Mouse (Mus musculus) embryo, embryonic 11.5 days (tissue): ENCODE measurements around the gene Gm37240.

Experiments
- DNase-seq: peaks from one replicate; pipeline ENCODE4 v3.0.0-alpha.2; 2012; ENCODE audit warnings: low read depth, low spot score

Gm37240 gene

GRCm38 (mm10) chr3:85284483-85284882, 602.8 kb downstream of the Gm37240 start:
- DNase-seq = no peak

DNA sequence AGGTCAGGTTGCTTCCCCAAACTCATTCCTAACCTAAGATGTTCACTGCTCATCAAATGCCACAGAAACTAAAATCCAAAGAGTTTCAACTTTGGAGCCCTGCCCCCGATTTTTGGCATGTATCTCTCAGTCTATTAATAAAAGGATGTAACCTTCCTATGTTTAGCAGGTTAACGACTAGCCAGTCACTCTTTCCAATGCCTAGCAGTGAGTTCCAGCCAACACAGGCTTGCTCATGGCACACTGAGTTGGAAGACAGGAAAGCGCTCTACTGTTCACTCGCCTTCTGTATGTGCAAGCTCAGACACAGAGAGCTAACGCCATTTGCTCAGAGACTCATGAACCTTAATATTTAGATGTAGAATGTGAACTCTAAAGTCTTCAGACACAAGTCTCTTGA, 604.5 kb downstream of the Gm37240 start:
- no peak for DNase-seq

- peak; percentile 5 for DNase-seq
These were observed 612.2 kb downstream of the Gm37240 start for GRCm38 (mm10) chr3:85275075-85275474.

- no peak for DNase-seq
These were observed 615.8 kb downstream of the Gm37240 start for GRCm38 (mm10) chr3:85271491-85271890.

DNA sequence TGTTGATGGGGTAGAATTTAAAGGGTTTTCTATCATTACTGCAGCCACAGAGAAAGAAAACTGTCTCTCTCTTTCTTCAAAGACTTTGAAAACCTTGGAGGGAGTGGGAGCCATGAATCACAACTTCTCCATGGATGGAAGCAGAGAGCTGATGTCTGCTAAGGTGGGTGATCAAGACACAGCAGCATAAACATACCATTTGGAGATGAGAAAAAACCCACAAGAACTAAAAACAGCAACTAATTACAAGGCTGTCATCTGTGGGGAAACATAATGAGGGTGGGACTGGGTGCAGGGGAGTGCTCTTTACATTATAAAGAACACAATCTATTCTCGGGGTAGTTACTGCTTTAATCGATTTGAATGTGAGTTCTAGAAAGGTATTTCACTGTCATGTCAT, 622.4 kb downstream of the Gm37240 start:
- no peak for DNase-seq

GRCm38 (mm10) chr3:85264546-85264945, 622.8 kb downstream of the Gm37240 start:
- no peak for DNase-seq

- no peak for DNase-seq
These were observed 632.8 kb downstream of the Gm37240 start for GRCm38 (mm10) chr3:85254526-85254925.

GRCm38 (mm10) chr3:85251631-85252030, 635.7 kb downstream of the Gm37240 start:
- no peak for DNase-seq

DNA sequence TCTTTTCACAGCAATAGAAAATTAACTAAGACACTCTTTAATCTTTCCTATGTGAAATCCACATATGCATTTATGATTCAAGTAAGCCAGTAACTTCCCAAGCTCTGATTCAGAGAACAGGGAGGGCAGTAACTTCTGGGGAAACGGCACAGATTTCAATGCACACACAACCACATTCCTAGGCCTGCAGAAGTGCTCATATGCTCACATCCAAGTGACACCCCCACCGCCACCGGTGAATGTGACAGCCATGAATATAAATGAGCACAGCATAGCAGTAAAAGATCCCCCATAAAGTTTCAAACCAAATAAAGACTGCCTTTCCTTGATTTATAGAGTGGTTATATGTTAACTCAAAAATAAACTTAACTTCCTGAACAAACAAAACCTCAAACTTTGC, 641.2 kb downstream of the Gm37240 start:
- DNase-seq = no peak

DNA sequence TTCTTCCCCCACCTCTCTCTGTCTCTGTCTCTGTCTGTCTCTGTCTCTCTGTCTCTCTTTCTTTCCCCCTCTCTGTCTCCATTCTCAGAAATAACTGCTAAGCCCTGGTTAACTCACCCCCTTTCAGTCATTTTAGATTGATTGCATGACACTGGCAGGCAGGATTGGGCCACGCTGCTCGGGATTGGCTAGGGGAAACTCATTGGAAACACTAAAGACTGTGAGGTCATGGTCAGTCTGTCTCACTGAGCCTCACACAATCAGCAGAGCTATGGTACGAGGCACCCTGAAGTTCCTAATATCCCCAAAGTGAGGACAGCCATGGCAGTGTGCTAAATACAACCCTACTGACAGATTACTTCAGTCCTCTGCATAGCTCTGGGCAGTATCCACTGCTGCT, 650.8 kb downstream of the Gm37240 start:
- DNase-seq = no peak

DNA sequence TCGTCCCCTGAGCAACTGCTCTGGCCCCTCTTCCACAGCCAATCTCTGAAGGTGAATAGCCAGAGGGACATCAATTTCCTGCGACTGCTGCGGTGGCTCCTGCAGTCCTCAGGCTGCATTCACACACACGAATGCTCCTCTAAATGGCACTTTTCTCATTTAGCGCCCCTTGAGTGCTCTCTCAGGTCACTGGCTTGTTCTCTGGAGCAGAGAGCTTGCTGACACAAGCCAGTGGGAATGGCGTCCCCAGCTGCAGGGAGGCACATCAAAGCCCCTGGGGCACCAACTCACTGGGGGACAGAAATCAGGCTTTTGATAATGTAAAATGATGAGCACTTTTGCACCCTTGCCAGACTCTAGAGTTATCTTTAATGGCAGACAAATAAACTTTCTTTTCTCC, 654.5 kb downstream of the Gm37240 start:
- no peak for DNase-seq

GRCm38 (mm10) chr3:85222046-85222445, 665.3 kb downstream of the Gm37240 start:
- no peak for DNase-seq

DNA sequence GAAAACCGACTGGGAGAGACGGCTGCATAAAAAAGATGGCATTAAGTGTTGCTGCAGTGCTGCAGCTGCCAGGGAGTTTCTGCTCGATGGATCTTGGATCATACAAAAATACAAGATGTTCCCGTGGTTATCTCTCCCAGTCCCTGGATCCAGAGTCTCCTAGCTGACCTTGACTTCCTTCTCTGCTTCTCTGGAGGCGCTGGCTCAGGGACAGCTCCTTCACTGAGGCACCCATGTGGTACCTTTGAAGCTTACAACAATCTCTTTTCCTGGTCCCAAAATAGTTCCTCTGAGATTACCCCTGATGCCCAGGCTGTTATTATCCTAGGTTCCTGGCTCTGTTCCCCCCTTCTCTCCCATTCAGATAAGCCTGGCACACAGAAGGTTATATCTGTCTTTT, 672.4 kb downstream of the Gm37240 start:
- no peak for DNase-seq

DNA sequence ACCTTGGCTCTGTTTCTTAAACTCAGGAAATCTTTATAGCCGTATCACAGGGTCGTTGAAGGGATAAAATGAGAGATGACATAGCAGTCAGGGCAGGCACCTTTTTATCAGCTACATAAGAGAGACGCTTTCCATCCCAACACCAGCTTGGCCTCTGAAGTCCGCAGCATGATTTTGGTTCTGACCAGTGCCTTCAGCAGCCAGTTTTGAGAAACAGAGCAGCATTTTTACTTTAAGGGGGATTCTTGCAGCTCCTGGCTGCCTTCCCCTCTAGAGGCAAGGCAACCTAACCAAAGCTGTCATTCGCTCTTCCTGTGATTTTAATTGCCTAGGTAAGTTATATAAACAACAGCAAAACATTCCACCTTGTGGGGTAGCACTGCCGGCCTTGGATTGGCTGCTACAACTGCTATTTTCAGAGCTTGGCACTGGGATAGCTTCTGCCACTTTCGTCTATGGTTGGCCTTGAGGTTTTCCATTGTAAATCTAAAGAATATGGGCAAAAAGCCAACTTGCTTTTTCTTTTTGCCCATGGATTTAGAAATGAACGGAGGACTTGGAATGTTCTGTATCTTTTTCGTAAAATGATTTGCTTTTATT, 674.5 kb downstream of the Gm37240 start:
- DNase-seq = no peak

DNA sequence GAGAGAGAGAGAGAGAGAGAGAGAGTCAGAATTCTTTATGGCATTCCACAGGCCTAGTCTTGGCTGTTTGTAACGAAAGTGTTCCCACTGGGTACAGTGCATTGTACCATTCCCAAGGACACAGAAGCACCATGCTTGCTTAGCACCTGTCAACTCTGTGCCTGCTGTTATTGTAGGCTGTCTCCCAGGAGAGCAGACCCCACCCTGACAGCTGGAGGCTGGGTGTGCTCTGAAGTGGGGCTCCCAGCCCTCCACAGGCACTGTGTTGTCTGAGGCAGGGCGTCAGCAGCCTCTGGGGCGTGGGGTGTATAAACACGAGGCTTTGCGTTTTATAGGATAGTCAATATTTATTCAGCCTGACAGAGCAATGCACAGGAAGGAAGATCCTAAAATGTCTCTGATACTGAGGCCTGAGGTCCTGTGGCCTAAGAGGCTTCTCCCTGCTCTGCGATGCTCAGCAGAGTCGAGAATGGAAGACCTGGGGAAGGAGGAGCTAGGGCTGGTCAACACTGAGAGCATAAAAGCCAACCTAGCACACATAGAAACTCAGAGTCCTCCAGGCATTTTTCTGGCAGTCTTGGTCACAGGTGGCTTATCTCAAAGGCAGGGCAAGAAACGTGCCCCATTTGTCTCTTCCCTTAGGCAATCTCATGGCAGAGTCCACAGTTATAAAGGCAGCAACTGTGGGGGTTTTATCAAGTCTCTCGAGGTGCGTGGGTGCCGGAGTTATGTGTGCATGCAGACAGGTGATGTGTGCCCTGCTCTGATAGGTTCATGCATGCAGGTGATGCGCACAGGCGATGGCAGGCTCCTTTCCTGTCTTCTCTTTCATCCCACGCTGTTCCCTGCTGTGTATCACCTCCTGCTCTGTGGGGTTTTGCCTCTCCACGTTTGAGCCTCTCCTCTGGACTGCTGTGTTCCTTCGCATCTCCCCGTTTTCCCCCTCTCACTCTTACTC, 677.2 kb downstream of the Gm37240 start:
- no peak for DNase-seq

GRCm38 (mm10) chr3:85206475-85206874, 680.8 kb downstream of the Gm37240 start:
- DNase-seq = no peak

DNA sequence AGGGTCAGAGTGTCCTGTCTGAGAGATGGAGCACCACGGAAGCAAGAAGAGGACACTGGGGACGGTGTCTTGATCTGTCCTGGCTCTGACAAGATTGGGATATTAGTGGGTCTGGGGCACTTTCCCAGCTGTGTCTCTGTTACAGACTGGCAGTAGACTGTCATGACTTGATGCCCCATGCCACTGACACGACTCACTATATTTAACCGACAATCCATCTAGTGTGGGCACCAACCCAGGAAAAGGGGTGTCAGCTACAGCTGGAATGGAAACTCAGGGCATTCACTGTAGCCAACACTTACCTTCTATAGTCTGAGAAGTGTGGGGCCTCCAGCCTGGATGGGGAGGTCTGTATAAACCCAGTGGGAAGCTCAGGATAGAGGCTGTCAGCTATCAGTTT, 681.4 kb downstream of the Gm37240 start:
- no peak for DNase-seq

- DNase-seq = no peak
These were observed 683.7 kb downstream of the Gm37240 start for GRCm38 (mm10) chr3:85203659-85204058.

DNA sequence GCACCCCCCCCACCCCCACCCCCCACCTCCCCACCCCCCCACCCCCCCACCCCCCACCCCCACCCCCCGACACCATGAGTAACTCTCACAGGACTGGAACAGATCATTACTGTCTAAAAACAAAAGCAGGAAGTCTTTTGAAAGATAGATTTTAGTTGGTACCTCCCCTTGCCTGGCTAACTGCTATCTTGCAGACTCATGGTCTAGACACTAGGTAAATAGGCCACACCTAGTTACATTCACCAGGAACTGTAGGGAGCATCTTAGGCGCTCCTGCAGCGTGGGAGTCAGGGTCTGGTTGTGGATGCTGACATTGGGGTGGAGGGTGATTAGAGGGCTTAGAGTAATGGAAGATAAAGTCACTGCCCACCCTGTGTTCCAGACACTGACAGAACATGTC, 684.6 kb downstream of the Gm37240 start:
- no peak for DNase-seq

GRCm38 (mm10) chr3:85201785-85202184, 685.5 kb downstream of the Gm37240 start:
- no peak for DNase-seq

DNA sequence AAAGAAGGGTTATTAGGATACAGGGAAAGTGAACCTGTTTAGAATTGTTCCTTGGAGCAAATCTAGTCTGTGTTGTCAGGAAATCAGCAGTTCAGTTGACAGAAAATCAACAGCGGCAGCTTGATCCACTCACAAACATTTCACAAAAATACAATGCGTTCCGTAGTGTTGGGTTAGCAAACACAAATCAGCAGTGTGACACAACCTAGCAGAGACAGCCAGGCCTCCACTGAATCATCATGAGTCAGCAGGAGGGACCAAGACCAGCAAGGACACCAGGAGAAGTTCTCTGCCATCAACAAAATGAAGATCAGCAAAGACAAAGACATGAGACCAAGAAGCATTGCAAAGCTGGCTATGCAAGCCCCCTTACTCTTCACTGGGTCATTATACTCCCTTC, 688.8 kb downstream of the Gm37240 start:
- DNase-seq = no peak

DNA sequence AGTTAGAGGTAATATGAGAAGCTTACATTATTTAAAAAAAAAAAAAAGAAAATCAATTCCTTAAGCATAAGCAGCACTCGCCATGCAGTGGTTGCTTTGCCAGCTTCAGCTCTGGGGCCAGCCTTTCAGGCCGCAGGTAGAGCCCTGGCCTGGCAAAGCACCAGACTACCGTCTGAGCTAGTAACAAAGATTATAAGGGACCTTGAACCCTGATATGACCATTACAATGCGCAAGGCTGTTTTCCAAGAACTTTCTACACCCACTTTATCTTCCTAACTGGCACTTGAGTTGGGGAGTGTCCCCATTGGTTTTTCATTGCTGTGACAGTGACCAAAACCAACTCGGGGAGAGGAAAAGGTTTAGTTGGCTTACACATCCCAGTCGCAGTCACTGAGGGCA, 690.2 kb downstream of the Gm37240 start:
- DNase-seq = no peak

DNA sequence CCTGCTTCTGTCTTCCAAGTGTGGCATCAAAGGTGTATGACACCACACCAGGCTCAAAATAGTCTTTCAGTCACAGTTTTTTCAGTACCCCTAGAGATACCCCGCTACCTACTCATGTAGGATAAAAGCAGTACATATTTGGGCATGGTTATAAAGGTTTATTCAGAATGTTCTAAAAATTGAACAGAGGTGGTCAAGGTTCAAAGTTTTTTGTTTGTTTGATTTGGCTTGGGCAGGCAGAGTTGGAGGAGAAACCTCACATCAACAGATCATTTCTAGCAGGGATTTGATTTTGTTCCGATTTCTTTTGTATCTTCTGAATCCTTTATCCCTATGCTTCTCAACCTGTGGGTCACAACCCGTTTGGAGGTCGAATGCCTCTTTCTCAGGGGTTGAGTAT, 690.7 kb downstream of the Gm37240 start:
- no peak for DNase-seq
